Mouse (Mus musculus) left cerebral cortex, postnatal 25 days (tissue): ENCODE data around the gene Olfr522. TPM values are rescaled to one million over a fixed set of nuclear protein-coding genes. Genes with fewer than 3 reads are reported as not detected.

ENCODE experiments used
- DNase-seq, 2 experiments: peaks; one replicate each; pipeline ENCODE4 v3.0.0; 2022; ENCODE audit warnings: low spot score in 2 of 2, mixed read lengths in 1 of 2
- intact Hi-C: fragments of 180-260 bp; cut with DNase I; formaldehyde crosslinking; loops from one replicate; pipeline ENCODE4 v1.15.1; 2025
- total RNA-seq, 2 experiments: library from RNA; stranded (reverse); gene quantifications; 2 replicates each; pipeline ENCODE4 v1.2.3; 2021

Olfr522 gene
- total RNA-seq, 2 experiments from 2014 or later, result not detected

- DNase-seq, result no peak
- intact Hi-C loops, result no loop called here
These were observed 41.8 kb downstream of the Olfr522 start for GRCm38 (mm10) chr7:140122765-140123164.

DNA sequence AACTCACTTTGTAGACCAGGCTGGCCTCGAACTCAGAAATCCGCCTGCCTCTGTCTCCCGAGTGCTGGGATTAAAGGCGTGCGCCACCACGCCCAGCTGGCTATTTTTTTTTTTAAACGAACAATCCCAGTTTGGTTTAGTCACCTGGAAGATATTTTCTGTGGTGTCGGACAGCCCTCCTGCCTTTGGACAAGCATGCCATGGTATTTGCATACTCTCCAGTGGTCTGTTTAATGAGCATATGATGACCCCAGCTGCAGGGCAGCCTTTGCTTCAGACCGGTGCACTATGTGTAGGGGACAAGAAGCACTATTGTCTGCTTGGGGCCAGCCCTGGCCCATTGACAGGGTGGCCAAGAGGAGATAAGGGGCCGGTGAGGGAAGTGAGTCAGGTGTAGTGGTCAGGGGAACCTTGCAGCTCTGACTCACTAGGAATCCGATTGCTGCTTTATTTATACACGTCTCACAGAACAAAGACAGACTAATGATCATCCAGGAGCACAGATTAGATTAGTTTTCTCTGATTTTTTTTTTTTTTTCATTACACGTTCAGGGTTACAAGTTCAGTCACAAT is 43.1 kb downstream of the Olfr522 start:
- intact Hi-C loops, result no loop called here
- no peak for DNase-seq

DNA sequence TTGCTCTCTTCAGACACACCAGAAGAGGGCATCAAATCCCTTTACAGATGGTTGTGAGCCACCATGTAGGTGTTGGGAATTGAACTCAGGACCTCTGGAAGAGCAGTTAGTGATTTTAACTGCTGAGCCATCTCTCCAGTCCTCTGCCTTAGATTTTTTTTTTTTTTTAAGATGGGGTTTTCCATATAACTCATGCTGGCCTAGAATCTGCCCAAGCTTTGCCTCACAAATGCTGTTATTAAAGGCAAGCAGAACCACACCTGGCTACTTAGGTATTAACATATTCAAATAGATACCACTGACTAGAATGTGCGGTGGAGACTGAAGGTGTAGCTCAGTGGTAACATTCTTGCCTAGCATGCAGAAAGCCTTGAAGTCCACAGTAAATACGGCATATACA is 44.1 kb downstream of the Olfr522 start:
- intact Hi-C loops, result no loop called here

DNA sequence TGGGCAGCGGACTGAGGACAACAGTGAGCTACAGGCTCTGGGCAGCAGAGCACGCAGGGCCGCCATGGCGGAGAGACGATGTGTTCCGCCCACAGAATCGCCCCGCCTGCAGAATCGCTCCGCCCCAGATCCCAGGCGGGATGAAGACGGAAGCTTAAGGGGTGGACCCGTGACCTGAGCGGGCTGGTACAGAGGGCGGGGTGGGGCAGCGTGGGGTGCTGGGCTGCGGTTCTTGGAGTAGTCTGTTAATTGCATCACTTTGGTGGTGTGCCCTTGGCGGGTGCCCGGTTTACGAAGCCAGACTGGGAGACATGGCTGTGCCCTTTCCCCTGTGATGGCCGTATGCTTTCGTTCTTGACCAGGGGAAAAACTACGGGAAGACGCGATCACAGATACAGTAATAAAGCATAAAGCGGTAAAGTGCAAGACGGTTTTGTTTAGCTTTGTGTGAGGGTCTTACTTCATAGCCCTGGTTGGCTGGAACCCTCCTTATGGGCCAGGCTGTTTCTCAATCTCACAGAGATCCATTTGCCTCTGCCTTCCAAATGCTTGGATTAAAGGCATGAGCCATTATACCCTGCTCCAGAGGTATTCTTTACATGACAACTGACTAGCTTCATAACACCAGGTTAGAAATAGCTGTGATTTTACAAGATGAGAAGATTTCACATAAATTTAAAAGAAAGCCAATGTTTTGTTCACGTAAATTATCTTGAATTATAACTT is 48.1 kb downstream of the Olfr522 start, which contains the start of gene Echs1:
Gene Echs1, minus strand, starts transcription at position 148 of the 726 bp plus-strand sequence.
- intact Hi-C loops, result loop anchor here (1.0 kb wide), 2 partner anchors 21 to 35 kb away; partner anchors contain the start of gene Mtg1
- DNase-seq, result peak; percentile 83 to 91

More for the DNA sequence above, 44.1 kb downstream of the Olfr522 start:
- no peak for DNase-seq

- intact Hi-C loops, result loop anchor here (1.0 kb wide), 2 partner anchors 22 to 34 kb away; partner anchors contain the start of gene Mtg1
- DNase-seq, result peak; percentile 57 to 80
These were observed 48.8 kb downstream of the Olfr522 start, which contains the start of gene Paox for GRCm38 (mm10) chr7:140115583-140116328. Gene Paox, plus strand, starts transcription at chr7:140115799.

GRCm38 (mm10) chr7:140111943-140112342 is 52.6 kb downstream of the Olfr522 start:
- no peak for DNase-seq
- intact Hi-C loops, result no loop called here

Other genes starting within 250 kb of the Olfr522 start
- not detected for gene Utf1, start 221.0 kb downstream of the Olfr522 start, total RNA-seq
- gene 6430531B16Rik, start 186.0 kb downstream of the Olfr522 start, total RNA-seq, result 1 to 10 TPM in 1 of 2 experiments, under 1 TPM in 1; 0.96 to 1.1 TPM
- 1 to 10 TPM; 2.6 to 2.7 TPM for gene Adam8, start 172.2 kb downstream of the Olfr522 start, total RNA-seq
- gene Zfp511, start 128.4 kb downstream of the Olfr522 start, total RNA-seq, result 10 to 100 TPM; 26.5 to 27.5 TPM
- gene Tubgcp2, start 128.1 kb downstream of the Olfr522 start, total RNA-seq, result 10 to 100 TPM; 32.8 to 35.3 TPM
- gene Msx3, start 115.7 kb downstream of the Olfr522 start, total RNA-seq, result under 1 TPM in 1 of 2 experiments, not detected in 1; 0.23 TPM
- 100 to 1,000 TPM; 184 to 195 TPM for gene Caly, start 82.2 kb downstream of the Olfr522 start, total RNA-seq
- gene Prap1, start 71.4 kb downstream of the Olfr522 start, total RNA-seq, result not detected
- 10 to 100 TPM; 56.2 to 56.3 TPM for gene Fuom, start 62.3 kb downstream of the Olfr522 start, total RNA-seq
- gene Paox, start 49.0 kb downstream of the Olfr522 start, total RNA-seq, result 1 to 10 TPM; 5.2 to 5.3 TPM
- gene Echs1, start 48.3 kb downstream of the Olfr522 start, total RNA-seq, result 10 to 100 TPM; 46.1 to 49.0 TPM
- gene Mtg1, start 27.2 kb downstream of the Olfr522 start, total RNA-seq, result 10 to 100 TPM; 22.4 TPM
- 100 to 1,000 TPM; 160 to 172 TPM for gene Sprn, start 9.9 kb downstream of the Olfr522 start, total RNA-seq
- not detected for gene Olfr523, start 8.5 kb upstream of the Olfr522 start, total RNA-seq
- not detected for gene Olfr524, start 41.2 kb upstream of the Olfr522 start, total RNA-seq
- gene Cd163l1, start 53.5 kb upstream of the Olfr522 start, total RNA-seq, result not detected
- gene 5830411N06Rik, start 82.5 kb upstream of the Olfr522 start, total RNA-seq, result under 1 TPM in 1 of 2 experiments, not detected in 1; 0.16 TPM
- not detected for gene Olfr525, start 156.1 kb upstream of the Olfr522 start, total RNA-seq
- not detected for gene Olfr527, start 169.3 kb upstream of the Olfr522 start, total RNA-seq
- not detected for gene Olfr60, start 196.9 kb upstream of the Olfr522 start, total RNA-seq
- not detected for gene Olfr530, start 211.6 kb upstream of the Olfr522 start, total RNA-seq
- not detected for gene Olfr531, start 238.2 kb upstream of the Olfr522 start, total RNA-seq